Mouse (Mus musculus): Measurements from ENCODE around the gene Apeh.

- TF ChIP-seq POLR2A (IDR thresholded peaks at IDR 0.05; ENCODE audit: borderline replicate concordance, control insufficient read depth, low read depth, low read length) (peak; percentile 62; the same call in 1 of the 2 replicates), CTCF (IDR thresholded peaks at IDR 0.05; ENCODE audit: control insufficient read depth, insufficient read depth, low read length) (no peak)
Observed at GRCm38 (mm10) chr9:108082988-108083431, 11.4 kb downstream of the Apeh start, which contains the start of gene Rnf123.
